Mouse (Mus musculus) megakaryocyte progenitor cell, adult 5-6 weeks (primary cell): ENCODE data around the gene Ndufa6. TPM values are rescaled to one million over a fixed set of nuclear protein-coding genes. Genes with fewer than 3 reads are reported as not detected.
"Not testable (repeated sequence)": the region's sequence is repeated elsewhere in the genome, so short reads cannot be mapped to it uniquely, and the experiment has no call there.

Experiments
- ATAC-seq: replicated peaks from 2 replicates; pipeline ENCODE4 v1.8.0; 2016; ENCODE audit warnings: mild to moderate bottlenecking, moderate TSS enrichment, inconsistent platforms; ENCODE audit not compliant: poor library complexity
- total RNA-seq, 2 experiments: library from RNA; stranded (forward) in 1 of 2; stranded (reverse) in 1 of 2; fragments of 157-497, 149-512 nt in 1 of 2; fragments of 200-1000 nt in 1 of 2; gene quantifications; 2 replicates each; pipeline versions ENCODE4 v1.2.3 to v1.2.4; 2015 to 2017

Gene Ndufa6
- total RNA-seq (2015), result 244 and 269 TPM in 2 replicates
- 136 and 168 TPM in 2 replicates for total RNA-seq (2017)

DNA sequence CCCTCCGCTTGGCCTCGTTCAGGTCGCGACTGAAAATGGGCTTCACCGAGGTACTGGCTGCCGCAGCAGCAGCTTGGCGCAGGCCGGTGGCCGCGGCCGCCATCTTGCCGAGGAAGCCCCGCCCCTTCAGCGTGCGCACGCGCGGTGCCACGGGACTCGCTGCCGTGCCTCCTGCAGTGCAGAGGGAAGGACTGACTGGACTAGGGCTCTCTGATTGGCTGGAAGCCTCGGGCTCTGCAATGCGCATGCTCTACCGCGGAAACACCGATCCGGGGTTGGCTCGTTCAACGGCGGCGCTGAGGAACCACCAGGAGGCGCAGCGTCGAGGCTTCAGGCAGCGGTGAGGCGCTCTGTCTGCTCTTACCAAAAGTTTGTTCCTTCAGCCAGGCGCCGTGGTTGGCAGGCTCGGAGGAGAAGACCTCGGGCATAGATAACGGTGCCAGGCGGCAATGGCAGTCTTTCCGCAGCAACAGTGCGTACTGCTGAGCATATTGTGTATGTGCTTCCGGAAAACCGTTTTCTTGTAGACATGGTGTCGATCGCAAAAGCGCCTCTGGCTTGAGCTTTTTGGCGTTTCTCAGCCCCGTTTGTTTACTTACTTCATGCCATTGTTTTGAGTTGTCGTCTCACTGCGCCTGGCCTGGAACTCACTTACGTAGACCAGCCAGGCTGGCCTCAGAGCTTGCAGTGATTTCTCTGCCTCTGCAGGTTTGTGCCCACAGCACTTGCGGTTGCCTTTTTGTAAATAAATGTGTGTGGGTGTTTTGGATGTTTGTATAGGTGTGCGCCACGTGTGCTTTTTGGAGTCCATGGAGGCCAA lies at the start of gene Ndufa6:
Ndufa6 (minus strand) TSS at position 197 of the 820 bp plus-strand sequence.
- ATAC-seq, result peak; percentile 95

DNA sequence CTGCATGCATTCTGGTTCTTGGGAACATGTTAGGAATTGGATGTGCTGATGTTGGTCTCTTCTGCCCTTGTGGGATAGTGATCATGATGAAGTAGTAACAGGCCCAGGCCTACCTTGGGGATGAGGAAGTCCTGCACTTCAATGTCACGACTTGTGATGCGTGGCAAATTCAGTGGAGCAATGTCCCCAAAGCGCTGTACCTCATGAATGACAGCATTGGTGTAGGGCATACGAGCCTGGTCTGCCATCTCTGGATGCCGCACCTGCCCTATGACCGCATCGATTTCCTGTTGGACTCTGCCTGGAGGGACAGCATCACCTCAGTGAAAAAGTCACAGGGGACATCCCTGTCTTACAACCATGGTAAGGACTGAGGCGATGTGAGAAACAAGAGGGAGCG lies 49.5 kb upstream of the Ndufa6 start:
- no peak for ATAC-seq

DNA sequence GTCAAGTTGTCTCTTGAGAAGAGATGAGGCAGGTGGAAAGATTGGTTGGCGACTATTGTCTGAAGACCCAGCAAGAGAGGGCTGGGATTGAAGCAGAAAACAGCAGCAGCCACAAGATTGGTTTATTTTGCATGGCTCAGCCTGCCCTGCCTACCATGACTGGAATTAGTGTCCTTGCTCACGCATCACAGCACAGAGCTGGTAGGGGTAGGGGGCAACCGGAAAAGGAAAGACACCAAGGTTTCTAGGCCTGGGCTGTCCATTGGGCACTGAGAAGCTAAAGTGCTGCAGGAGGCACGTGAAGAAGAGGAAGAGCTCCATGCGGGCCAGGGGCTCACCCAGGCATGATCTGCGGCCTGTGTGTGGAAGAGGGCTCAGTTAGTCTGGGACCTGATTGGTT lies 48.6 kb upstream of the Ndufa6 start:
- no peak for ATAC-seq

DNA sequence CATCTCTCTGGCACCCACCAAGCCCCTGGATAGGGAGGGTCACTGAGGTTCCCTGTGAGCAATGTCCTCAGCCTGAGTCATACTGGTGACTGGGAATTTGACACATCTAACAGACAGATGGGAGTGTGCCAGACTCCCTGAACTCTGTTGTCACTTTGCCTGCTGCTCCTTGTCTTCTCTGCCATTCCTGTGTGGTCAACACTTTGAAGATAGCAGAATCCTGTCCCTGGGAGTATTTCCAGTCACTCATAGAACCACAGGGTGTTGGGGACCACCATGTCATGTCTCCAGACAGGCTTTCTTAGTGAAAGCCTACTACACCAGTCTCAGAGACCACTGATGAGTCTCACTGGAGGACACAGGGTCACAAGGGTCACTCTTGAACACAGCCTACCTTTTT lies 48.0 kb upstream of the Ndufa6 start:
- no peak for ATAC-seq

DNA sequence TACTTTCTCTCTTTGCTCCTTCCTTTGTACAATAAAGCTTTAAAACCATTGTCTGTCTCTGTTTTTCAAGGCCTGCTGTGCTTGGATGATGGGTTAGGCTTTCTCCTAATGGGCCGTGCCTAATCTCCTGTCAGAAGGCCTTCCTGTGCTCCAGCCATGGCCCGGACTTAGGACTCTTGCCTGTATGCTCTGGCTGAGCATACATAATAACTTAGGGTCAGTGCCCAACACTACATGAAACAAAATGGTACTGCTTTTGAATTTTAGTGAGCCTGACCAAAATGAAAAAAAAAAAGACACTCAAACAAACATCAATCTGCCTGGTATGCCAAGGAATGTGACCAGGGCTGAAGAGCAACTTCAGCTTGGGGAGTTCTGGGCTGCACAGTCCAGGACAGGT lies 47.4 kb upstream of the Ndufa6 start:
- ATAC-seq, result no peak

DNA sequence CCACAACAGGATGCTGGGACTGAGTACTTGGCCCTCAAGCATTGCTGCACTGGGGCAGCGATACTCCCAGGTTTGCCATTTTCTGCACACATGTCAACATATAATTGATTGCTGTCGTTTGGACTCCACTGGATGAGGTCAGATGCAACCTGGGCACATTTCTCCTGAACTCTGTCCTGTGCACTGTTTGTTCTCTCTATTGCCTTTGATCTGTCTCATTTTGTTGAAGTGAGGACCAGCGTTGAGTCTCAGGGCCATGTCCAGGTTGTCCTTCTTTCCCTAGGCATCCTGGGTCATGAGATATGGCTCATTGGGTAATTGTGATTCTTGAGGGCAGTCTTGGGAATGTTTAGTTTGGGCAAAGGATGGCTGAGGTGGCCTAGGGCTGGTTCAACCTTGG lies 41.8 kb upstream of the Ndufa6 start:
- ATAC-seq, result not testable (repeated sequence)

DNA sequence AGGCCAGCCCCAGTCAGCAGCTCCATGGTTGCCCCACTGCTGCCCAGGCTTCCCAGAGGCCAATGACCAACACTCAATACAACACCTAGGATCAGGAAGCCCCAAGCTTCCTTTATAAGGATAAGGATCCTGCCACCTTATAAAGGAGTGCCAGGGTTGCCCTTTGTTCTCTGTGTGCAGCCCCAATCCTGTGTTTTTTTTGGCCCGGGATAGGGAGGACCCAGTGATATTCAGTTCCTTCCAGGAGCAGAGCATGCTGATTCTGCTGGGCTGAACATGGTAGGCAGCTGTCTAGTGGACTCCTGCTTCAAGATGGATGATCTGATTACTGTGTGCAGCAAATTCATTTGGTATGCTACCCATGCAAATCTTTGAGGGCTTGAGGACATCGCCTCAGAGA lies 39.8 kb upstream of the Ndufa6 start, which contains the start of gene Cyp2d11:
Cyp2d11 (minus strand) TSS at position 101 of the 400 bp plus-strand sequence.
- not testable (repeated sequence) for ATAC-seq

DNA sequence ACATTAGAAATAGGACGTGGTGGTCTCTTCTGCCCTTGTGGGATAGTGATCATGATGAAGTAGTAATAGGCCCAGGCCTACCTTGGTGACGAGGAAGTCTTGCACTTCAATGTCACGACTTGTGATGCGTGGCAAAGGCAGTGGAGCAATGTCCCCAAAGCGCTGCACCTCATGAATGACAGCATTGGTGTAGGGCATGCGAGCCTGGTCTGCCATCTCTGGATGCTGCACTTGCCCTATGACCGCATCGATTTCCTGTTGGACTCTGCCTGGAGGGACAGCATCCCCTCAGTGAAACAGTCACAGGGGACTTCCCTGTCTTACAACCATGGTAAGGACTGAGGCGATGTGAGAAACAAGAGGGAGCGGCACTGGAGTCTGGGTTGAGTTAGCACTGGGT lies 35.8 kb upstream of the Ndufa6 start:
- not testable (repeated sequence) for ATAC-seq

DNA sequence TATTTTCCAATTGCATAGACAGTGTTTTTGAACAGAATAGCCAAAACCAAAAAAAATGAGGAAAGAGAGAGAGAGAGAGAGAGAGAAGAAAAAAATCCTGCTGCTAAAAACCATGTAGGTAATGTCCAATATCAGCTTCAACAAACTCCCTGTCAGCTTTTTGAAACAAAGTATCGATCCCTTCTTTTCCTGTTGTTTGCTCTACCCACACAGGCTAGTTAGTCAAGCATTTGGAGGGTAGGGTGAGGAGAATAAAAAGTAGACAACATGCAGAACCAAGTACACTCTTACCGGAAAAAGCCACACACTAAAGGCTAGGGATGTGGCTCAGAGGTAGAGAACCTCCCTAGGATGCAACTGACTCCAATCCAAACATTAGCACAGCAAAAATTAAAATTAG lies 31.6 kb upstream of the Ndufa6 start:
- ATAC-seq, result no peak

DNA sequence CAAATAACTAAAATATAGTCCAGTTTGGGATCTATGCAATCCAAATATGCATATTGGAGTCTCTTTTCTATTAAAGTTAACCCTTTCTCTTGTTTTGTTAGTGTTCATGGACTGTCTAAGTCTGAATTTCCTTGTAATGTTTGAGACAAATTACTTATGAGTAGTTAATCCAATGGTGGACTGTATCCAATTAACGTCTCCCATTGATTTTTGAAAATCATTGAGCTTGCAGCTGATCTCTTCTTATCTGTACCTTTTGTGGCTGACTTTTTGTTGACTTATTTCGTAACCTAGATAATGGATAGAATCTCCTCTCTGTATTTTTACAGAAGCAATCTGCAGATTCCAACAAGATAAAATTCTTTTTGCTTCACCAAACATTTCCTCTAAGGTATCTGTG lies 28.3 kb upstream of the Ndufa6 start:
- no peak for ATAC-seq

DNA sequence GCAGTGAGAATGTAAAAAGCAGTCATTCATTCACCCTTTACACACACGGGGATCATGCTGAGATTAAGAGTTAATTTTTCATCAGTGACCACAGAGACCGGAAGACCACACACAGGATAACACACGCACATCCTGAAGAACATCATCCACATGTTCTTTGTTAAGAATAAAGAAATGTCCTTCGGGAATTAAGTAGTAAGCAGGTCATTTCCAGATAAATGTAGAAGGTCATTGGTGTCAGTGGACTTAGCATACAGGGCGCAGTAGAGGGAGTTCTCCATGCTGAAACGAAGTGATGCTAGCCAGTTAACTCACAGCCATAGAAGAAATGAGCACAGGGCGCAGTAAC lies 26.6 kb upstream of the Ndufa6 start:
- no peak for ATAC-seq

DNA sequence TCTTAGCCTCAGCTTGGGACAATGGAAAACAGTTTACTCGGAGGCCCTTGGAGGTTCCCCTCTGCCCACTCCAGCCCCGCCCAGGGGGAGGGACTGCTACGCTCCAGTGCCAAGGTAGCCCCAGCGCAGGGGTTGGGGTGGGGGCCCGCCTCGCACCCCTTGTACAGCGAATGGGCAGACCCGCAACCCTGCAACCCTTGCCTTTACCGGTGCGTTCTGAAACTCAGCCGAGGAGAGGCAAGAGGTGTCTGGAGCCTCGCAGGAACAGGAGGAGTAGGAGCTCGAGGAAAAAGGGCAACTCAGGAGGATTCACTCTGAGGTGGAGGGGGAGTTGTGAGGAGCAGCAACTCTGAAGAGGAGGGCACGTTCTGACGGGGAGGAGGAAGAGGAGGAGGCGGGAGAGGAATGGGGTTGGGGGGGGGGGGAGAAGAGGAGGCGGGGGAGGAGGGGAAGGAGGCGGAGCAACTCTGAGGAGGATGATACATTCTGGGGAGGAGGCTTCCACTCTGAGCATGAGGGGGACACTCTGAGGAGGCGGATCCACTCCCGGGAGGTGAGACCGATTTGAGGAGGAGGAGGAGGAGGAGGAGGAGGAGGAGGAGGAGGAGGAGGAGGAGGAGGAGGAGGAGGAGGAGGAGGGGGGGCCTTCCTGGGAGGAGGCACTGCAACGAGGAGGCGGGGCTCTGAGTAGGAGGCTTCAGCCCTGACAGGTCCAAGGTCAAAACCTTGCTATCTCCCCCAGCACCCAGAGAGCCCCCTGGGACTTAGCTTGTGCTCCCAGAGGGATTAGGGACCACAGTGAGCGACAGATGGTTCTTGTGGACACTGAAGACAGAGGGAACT lies 26.0 kb upstream of the Ndufa6 start, which contains the start of gene Cyp2d22:
Cyp2d22 (minus strand) TSS at position 390 of the 843 bp plus-strand sequence.
- peak; percentile 72 for ATAC-seq

DNA sequence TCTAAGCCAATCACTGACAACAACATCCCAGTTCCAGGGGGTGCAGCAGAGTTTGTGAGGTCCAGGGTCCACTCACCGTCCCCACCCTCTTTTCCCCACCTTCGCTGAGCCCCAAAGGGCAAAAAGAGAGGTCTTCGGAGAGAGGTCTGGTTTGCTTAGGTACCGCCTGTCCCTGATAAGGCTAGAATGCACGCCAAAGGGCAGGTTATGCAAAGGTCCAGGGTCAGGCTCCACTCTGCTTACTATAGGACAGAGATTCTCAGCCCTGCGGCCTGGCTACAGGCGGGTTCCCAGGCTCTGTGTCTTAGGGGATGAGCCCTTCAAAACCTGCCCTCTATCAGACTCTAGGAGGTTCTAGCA lies 25.4 kb upstream of the Ndufa6 start:
- 0 out of 2 replicates have a peak, but pooled peaks have one; percentile 17 for ATAC-seq

DNA sequence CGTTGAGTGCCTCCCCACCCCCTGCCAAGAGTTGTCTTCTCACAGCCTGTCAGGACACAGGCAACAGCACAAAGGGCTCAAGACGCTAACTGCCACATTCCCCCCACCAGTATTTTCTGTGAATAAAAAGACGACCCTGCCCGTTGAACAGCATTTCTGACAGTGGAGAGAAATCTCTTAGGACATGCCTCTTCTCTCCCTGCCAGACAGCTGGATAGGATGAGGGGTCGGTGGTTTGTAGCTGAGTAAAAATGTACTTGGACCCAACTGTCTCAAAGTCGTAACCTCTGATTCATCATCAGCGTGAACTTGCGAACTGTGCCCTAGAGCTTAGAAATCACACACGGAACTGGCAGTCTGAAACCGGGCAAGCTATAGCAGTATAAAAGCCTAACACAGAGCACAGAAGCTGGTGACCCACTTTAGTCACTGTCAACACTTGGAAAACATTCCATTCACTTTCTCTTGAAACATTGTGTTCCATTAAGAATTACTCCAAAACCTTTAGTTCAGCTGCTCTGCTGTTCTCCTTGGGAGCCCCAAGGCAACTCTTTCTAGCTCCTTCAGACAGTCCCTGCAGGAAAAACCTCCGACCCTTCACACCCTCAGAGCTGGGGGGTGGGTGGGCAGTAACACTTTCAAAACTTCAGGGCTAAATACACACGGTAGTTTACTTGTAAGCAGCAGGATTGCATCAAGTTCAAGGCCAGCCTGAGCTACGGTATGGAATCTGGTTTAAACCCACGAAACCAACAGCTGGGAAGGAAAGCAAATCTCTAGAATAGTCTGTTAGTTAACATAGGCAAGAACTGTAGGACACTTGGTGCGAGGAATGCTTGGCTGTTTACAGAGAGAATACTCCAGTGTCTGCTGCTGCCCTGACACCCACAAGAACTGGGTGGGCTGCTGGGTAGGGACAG lies 24.4 kb upstream of the Ndufa6 start:
- no peak for ATAC-seq

DNA sequence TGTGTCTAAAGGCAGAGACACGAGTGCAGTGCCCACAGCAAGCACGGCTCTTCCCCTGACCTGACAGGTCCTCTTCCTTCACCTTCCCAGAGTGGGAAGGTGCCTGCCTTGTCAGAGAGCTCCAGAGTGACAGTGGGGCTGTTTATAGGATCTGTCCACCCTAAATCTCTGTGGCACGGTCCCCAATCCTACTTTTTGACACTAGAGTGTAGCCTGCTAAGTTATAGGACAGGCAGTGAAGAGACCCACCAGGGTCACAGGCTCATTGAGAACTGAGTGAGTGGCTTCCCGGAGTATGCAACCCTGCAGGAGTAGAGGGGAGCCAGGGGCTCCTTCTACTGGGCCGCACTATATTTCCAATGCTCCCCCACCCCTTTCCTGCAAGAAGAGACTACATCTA lies 23.6 kb upstream of the Ndufa6 start:
- no peak for ATAC-seq

DNA sequence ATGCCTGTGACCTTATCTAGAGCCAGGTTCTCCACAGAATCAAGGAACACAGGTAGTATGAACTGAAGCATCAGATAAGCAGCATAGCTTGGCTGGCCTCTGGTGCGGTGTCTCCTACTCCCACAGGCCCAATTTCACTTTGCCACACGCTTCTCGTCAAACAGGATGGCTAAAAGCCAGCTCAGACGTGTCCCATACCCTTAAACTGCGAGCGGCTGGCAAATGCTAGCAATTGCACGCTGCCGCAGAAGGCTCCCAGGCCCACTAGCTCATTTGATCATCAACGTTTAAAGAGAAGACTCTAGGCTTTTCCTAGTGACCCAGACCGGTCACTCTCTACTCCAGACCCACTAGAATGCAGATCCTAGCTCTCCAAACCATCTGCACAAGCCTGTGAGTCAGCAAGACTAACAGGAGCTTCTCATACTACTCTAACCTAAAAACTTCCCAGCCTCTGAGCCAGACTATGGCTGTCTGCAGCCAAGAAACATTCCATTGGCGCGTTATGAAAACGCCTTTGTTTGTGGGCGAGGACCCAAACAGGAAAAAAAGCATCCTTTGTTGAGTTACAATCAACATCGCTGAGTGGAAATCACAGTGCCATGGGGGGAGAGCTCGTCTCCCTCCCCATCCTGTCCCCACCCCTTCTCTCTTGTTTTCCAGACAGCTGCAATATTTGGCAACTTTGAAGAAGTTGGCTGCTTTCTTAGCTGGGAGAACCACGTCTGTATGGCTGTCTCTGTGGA lies 22.4 kb upstream of the Ndufa6 start:
- ATAC-seq, result no peak

DNA sequence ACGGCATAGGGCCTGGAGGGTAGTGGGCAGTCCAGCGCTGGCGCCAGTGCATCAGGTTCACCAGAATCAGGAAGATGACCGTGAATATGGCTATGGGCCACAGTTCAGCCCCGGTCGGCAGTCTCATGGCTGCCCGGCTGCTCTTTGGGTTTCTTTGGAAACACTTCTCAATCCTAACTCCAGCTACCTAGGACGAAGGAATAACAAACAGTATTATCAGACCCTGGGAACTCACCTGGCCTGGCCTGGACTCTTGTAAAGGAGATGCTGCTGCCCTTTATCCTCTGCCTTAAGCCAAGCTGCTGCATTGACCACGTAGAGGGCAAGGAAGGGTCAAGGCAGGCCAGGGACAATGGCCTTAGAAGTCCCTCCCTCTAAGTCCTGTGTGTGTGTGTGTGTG lies 21.7 kb upstream of the Ndufa6 start:
- no peak for ATAC-seq

DNA sequence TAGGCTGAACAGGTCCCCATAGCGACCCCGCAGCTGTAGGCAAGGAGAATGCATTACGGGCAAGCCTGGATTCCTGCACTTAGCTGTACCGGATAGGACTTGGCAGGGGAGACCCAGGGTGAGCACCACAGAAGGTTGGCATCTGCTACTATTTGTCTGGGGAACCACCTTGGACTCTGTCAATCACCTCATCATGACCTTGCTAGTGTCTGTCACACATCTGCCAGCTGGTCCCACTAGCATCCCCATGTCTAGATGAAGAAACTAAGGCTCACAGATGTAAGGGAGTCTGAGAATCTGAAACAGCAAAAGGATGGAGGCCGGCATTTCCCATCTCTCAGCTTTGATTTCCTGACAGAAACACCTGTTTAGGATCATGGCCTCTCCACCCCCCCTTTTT lies 20.3 kb upstream of the Ndufa6 start:
- ATAC-seq, result no peak

DNA sequence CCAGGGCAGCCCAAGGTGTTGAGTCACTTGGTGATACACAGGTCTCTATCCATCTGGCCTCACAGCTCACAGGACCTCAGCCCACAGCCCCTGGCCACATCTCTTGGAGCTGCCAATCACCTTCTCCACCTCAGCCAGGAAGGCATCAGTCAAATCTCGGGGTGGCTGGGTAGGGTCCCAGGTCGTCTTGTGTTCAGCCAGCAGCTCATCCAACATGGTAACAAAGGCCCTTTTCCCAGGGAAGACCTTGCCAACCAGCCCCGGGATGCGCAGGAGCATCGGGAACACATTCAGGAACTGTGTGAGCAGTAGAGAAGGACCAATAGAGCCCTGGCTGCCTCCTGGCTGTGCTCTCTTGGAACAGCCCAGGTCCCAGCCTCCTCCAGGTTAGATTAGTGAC lies 18.9 kb upstream of the Ndufa6 start:
- ATAC-seq, result no peak

DNA sequence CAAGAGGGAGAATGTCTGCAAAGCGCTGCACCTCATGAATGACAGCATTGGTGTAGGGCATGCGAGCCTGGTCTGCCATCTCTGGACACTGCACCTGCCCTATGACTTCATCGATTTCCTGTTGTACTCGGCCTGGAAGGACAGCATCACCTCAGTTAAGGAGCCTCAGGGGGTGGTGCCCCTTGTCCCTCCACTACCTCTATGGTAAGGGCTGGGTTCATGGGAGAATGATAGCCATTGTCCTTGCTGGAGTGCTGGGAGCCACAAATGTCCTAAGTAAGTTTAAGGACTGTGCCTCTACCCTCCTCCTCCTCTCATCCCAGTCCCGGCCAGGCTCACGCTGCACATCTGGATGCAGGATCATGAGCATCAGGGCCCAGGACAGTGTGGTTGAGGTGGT lies 18.3 kb upstream of the Ndufa6 start:
- no peak for ATAC-seq
